Mouse (Mus musculus): ENCODE measurements around the gene Pigo.

Gene Pigo

GRCm38 (mm10) chr4:43038567-43039495 lies 13.2 kb upstream of the Pigo start:
- intact Hi-C loops (cut with DNase I), result no loop called here

- intact Hi-C loops (cut with DNase I), result no loop called here
These were observed 12.4 kb upstream of the Pigo start for GRCm38 (mm10) chr4:43037860-43038566.

- intact Hi-C loops (cut with DNase I), result no loop called here
These were observed 10.7 kb upstream of the Pigo start for GRCm38 (mm10) chr4:43036356-43036755.

GRCm38 (mm10) chr4:43035851-43036250 lies 10.2 kb upstream of the Pigo start:
- intact Hi-C loops (cut with DNase I), result no loop called here

GRCm38 (mm10) chr4:43033481-43033880 lies 7.9 kb upstream of the Pigo start:
- intact Hi-C loops (cut with DNase I), result no loop called here

GRCm38 (mm10) chr4:43032501-43032900 lies 6.9 kb upstream of the Pigo start:
- intact Hi-C loops (cut with DNase I), result no loop called here

GRCm38 (mm10) chr4:43031237-43031995 lies 5.8 kb upstream of the Pigo start, which contains the start of gene Stoml2:
Gene Stoml2 (minus strand): TSS chr4:43031710.
- intact Hi-C loops (cut with DNase I), result no loop called here

GRCm38 (mm10) chr4:43030780-43031230 lies 5.2 kb upstream of the Pigo start:
- intact Hi-C loops (cut with DNase I), result no loop called here

GRCm38 (mm10) chr4:43030352-43030751 lies 4.7 kb upstream of the Pigo start:
- intact Hi-C loops (cut with DNase I), result no loop called here

GRCm38 (mm10) chr4:43029749-43030148 lies 4.1 kb upstream of the Pigo start:
- intact Hi-C loops (cut with DNase I), result no loop called here

GRCm38 (mm10) chr4:43029121-43029520 lies 3.5 kb upstream of the Pigo start:
- intact Hi-C loops (cut with DNase I), result no loop called here

GRCm38 (mm10) chr4:43024673-43025072 lies 946 bp downstream of the Pigo start:
- intact Hi-C loops (cut with DNase I), result loop anchor here (2.0 kb wide), 1 partner anchor 18 kb away; no protein-coding TSS in a partner anchor

- intact Hi-C loops (cut with DNase I), result no loop called here
These were observed 4.3 kb downstream of the Pigo start for GRCm38 (mm10) chr4:43021341-43021740.

- intact Hi-C loops (cut with DNase I), result no loop called here
These were observed 4.7 kb downstream of the Pigo start for GRCm38 (mm10) chr4:43020876-43021275.

GRCm38 (mm10) chr4:43019641-43020465 lies 5.8 kb downstream of the Pigo start:
- intact Hi-C loops (cut with DNase I), result no loop called here

- intact Hi-C loops (cut with DNase I), result no loop called here
These were observed 6.4 kb downstream of the Pigo start for GRCm38 (mm10) chr4:43019176-43019575.

GRCm38 (mm10) chr4:43018156-43018555 lies 7.5 kb downstream of the Pigo start:
- intact Hi-C loops (cut with DNase I), result no loop called here

- intact Hi-C loops (cut with DNase I), result no loop called here
These were observed 13.5 kb downstream of the Pigo start for GRCm38 (mm10) chr4:43012091-43012490.

- intact Hi-C loops (cut with DNase I), result no loop called here
These were observed 15.2 kb downstream of the Pigo start, which contains the start of gene Fancg for GRCm38 (mm10) chr4:43010161-43011038. Gene Fancg (minus strand): TSS chr4:43010506.
